Mouse (Mus musculus) intestine, embryonic 15.5 days (tissue): ENCODE data around the gene Ick. TPM values are rescaled to one million over a fixed set of nuclear protein-coding genes. Genes with fewer than 3 reads are reported as not detected.

Experiments used
- ATAC-seq: fragments of 200-750 bp; cut with Nextera tagmentation; 2 replicates; pipeline ENCODE4 v1.8.0; 2017; ENCODE audit warnings: moderate TSS enrichment, moderate library complexity
- H3K27ac ChIP-seq: fragments of 300-500 bp; sonication (generic); 2 replicates; pipeline ENCODE4 v1.5.1; 2015; ENCODE audit warnings: mild to moderate bottlenecking, inconsistent platforms
- H3K27me3 ChIP-seq: fragments of 300-500 bp; sonication (generic); replicated peaks from 2 replicates; pipeline ENCODE4 v1.6.1; 2015; ENCODE audit warnings: inconsistent platforms
- H3K36me3 ChIP-seq: fragments of 300-500 bp; sonication (generic); 2 replicates; pipeline ENCODE4 v1.6.1; 2015; ENCODE audit warnings: inconsistent platforms
- H3K4me1 ChIP-seq: fragments of 300-500 bp; sonication (generic); replicated peaks from 2 replicates; pipeline ENCODE4 v1.6.1; 2015; ENCODE audit warnings: inconsistent platforms
- H3K4me2 ChIP-seq: fragments of 300-500 bp; sonication (generic); replicated peaks from 2 replicates; pipeline ENCODE4 v1.6.1; 2015; ENCODE audit warnings: mild to moderate bottlenecking, inconsistent platforms
- H3K4me3 ChIP-seq: fragments of 300-500 bp; sonication (generic); replicated peaks from 2 replicates; pipeline ENCODE4 v1.5.1; 2015; ENCODE audit warnings: inconsistent platforms
- H3K9ac ChIP-seq: fragments of 300-500 bp; sonication (generic); 2 replicates; pipeline ENCODE4 v1.6.1; 2015; ENCODE audit warnings: inconsistent platforms
- H3K9me3 ChIP-seq: fragments of 300-500 bp; sonication (generic); 2 replicates; pipeline ENCODE4 v1.6.1; 2016; ENCODE audit warnings: inconsistent platforms
- WGBS: fragments of 180-500 bp; shearing (Covaris S2); methylation state at CpG from one replicate; pipeline ENCODE4 v1.1.7; 2015; 5-methylcytosine and 5-hydroxymethylcytosine counted together
- polyA plus RNA-seq: library from polyadenylated mRNA; unstranded; fragments of >200 nt; fragmentation: Nextera tagmentation; extraction: Ambion mirVana; gene quantifications from 2 replicates; pipeline ENCODE4 v1.2.1, GENCODE M21; 2015

Ick gene
- polyA plus RNA-seq, 1 experiment from 2014 or later = 25.7 TPM

GRCm38 (mm10) chr9:78105501-78105932, 3.5 kb upstream of the Ick start:
- peak overlapping the region; percentile 25; the same call in 1 of the 2 replicates for H3K27ac ChIP-seq
- peaks cover 4% of the 10 kb centered on the region; the same call in 1 of the 2 replicates for H3K36me3 ChIP-seq
- H3K9ac ChIP-seq = no peak overlapping the region
- peaks cover 5% of the 10 kb centered on the region; the same call in 1 of the 2 replicates for H3K4me1 ChIP-seq
- no peak for ATAC-seq
- H3K4me3 ChIP-seq = no peak overlapping the region
- H3K27me3 ChIP-seq = no peaks in the 10 kb centered on the region
- 56% methylated on average over 6 of the region's 6 CpGs for WGBS
- H3K9me3 ChIP-seq = no peaks in the 10 kb centered on the region
- no peak overlapping the region for H3K4me2 ChIP-seq

DNA sequence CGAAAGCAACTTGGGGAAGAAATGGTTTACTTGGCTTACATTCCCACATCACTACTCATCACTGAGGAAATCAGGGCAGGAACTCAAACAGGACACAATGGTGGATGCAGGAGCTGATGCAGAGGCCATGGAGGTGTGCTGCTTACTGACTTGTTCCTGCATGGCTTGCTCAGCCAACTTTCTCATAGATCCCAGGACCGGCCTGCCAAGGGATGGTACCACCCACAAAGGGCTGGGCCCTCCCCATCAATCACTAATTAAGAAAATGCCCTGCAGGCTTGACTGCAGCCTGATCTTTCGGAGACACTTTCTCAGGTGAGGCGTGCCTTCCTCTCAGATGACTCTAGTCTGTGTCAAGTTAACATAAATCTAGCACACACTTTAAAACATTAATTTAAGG, 2.2 kb upstream of the Ick start:
- no peak overlapping the region for H3K4me2 ChIP-seq
- 80% methylated on average over 4 of the region's 4 CpGs for WGBS
- H3K4me3 ChIP-seq = no peak overlapping the region

GRCm38 (mm10) chr9:78107582-78107911, 1.4 kb upstream of the Ick start:
- no peaks in the 10 kb centered on the region for H3K36me3 ChIP-seq
- H3K9ac ChIP-seq = peak overlapping the region; percentile 92
- no peaks in the 10 kb centered on the region for H3K9me3 ChIP-seq
- WGBS = 11% methylated on average over 6 of the region's 6 CpGs
- H3K27me3 ChIP-seq = no peaks in the 10 kb centered on the region
- H3K4me3 ChIP-seq = peak overlapping the region; percentile 94
- no peak for ATAC-seq
- peak overlapping the region; percentile 97 for H3K27ac ChIP-seq
- peaks cover 5% of the 10 kb centered on the region; the same call in 1 of the 2 replicates for H3K4me1 ChIP-seq
- peak overlapping the region; percentile 83 for H3K4me2 ChIP-seq

More for the DNA sequence above, 2.2 kb upstream of the Ick start:
- Histone ChIP-seq H3K9ac (no peak overlapping the region), H3K9me3 (no peaks in the 10 kb centered on the region), H3K27ac (no peak overlapping the region), H3K27me3 (no peaks in the 10 kb centered on the region), H3K36me3 (no peaks in the 10 kb centered on the region), H3K4me1 (peaks cover 5% of the 10 kb centered on the region; the same call in 1 of the 2 replicates)
- ATAC-seq = no peak

DNA sequence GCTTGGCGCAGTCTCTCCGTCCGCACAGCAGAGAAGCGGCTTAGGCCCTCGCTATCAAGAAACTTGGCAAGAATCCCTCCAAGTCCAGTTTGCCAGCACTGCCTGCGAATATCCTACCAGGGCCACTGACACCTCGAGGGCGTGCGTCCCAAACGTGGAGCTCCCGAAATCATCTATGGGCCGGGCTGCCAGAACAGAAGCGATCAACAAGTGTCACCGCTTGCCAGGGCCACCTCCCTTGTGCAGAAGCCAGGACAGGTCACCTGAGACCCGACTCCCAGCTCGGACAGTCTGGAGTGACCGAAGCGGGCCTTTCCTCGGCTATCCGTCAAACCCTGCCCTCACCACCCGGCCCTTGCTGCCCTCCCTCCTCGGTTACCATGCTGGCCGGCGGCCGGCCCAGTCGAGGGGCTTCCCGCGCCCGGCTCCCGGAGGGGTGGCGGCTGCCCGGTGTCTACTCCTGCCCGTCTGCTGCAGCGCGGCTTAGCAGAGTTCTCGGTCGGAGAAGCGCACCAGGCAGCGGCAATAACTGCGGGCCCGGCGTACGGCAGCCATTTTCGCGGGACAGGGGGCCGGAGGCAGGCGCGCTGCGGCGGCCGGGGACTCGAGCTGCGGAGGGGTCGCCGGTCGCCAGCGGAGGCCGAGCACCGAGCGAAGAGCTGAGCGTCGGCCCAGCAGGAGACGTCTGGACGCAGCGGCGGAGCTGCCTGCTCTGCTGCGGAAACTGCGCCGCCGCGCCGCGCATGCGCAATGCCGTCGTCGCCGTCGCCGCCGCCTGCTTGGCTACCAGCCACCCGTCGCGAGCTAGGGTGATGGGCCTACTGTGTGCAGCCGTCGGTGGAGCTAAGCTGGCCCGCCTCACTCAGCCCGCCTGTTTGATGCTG, 838 bp upstream of the Ick start:
- Histone ChIP-seq H3K4me2 (peak overlapping the region; percentile 83), H3K4me1 (peaks cover 5% of the 10 kb centered on the region; the same call in 1 of the 2 replicates), H3K27ac (peak overlapping the region; percentile 97), H3K9ac (peak overlapping the region; percentile 92), H3K4me3 (peak overlapping the region; percentile 94), H3K27me3 (no peaks in the 10 kb centered on the region), H3K9me3 (no peaks in the 10 kb centered on the region), H3K36me3 (no peaks in the 10 kb centered on the region)
- under 1% methylated on average over 88 of the region's 88 CpGs for WGBS
- ATAC-seq = peak; percentile 77

DNA sequence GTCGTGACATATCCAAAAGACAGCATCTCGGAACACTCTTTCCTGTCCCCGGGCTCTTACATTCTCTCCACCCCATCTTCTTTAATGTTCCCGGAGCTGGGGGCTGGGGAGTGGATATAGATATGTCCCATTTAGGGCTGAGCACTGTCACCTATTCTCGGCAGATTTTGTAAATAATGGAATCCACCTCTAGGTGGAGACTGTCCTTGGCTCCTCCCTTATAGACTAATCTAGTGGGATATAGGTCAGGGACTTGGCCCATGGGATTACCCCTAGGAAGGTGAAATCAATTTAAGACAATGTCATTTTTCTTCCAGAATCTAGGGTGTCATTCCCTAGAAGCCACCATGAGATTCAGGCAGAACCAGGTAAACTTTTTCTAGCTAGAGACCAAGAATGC, 664 bp downstream of the Ick start:
- H3K9ac ChIP-seq = no peak overlapping the region
- no peak overlapping the region for H3K27ac ChIP-seq
- no peaks in the 10 kb centered on the region for H3K9me3 ChIP-seq
- H3K4me1 ChIP-seq = peaks cover 9% of the 10 kb centered on the region; the same call in 1 of the 2 replicates
- ATAC-seq = no peak
- H3K36me3 ChIP-seq = no peaks in the 10 kb centered on the region
- peak overlapping the region; percentile 83 for H3K4me2 ChIP-seq
- 57% methylated on average over 5 of the region's 5 CpGs for WGBS
- H3K4me3 ChIP-seq = peak overlapping the region; percentile 94
- no peaks in the 10 kb centered on the region for H3K27me3 ChIP-seq

DNA sequence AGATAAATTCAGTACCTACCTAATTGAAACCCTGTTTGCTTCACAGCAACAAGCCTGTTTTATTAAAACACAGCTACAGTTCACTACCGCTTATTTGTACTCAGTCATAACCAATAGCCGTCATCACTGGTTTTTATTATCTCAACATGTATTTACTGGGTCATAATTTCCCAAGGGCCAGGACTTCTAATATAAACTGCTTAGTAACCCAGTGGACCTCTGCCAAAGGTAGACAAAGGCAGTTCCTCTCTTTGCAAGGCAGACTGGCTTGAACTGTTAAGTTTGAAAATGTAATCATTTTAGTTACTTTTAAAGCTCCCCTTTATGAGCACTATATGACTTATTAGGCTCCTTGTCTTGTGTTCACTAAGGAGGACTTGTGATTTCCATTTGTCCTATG, 2.5 kb downstream of the Ick start:
- H3K27ac ChIP-seq = no peak overlapping the region
- ATAC-seq = no peak
- peaks cover 7% of the 10 kb centered on the region for H3K4me1 ChIP-seq
- H3K4me3 ChIP-seq = no peak overlapping the region
- H3K4me2 ChIP-seq = no peak overlapping the region
- H3K36me3 ChIP-seq = no peaks in the 10 kb centered on the region
- H3K9me3 ChIP-seq = no peaks in the 10 kb centered on the region
- no peaks in the 10 kb centered on the region for H3K27me3 ChIP-seq
- 71% methylated on average over 2 of the region's 2 CpGs for WGBS
- no peak overlapping the region for H3K9ac ChIP-seq

DNA sequence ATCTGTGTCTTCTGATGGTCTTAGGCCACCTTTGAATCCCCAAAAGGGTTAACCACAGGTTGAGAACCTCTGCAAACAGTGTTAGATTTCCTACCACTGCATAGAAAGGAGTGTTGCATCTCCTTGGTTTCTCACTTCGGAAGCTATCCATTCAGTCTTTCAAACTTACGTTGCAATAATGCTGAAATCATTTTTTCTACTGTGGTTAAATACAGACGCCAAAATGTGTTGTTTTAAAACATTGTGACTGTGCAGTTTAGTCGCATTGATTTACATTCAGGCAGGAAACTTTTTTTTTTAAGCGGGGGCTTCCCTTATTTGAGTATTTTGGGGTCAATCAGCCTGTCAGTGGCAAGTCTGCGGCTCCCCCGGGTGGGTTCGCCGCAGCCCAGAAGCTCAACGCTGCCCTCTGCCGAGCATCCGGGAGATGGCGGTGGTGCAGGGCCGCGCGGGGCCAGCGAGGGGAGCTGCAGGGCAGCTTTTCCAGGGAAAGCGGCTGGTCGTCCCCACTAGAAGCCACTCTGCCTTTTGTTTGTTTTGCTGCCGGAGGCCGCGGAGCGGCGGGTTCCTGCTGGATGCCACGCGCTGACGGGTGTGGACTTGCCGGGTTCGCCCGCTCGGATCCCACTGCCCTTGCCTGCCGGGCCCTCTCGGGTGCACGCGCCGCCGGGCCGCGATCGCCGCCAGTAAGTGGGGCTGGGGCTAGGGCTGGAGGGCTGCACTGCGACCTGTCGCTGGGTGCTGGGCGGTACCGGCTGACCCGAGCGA, 4.0 kb downstream of the Ick start:
- H3K36me3 ChIP-seq = no peaks in the 10 kb centered on the region
- H3K27ac ChIP-seq = peak overlapping the region; percentile 92
- no peaks in the 10 kb centered on the region for H3K27me3 ChIP-seq
- H3K4me1 ChIP-seq = peaks cover 7% of the 10 kb centered on the region
- H3K4me2 ChIP-seq = peak overlapping the region; percentile 64
- WGBS = 1% methylated on average over 47 of the region's 47 CpGs
- ATAC-seq = peak; percentile 69
- peak overlapping the region; percentile 96 for H3K9ac ChIP-seq
- no peaks in the 10 kb centered on the region for H3K9me3 ChIP-seq
- peak overlapping the region; percentile 97 for H3K4me3 ChIP-seq

GRCm38 (mm10) chr9:78113538-78113885, 4.5 kb downstream of the Ick start:
- no peaks in the 10 kb centered on the region for H3K36me3 ChIP-seq
- no peak for ATAC-seq
- H3K27me3 ChIP-seq = no peaks in the 10 kb centered on the region
- H3K9me3 ChIP-seq = no peaks in the 10 kb centered on the region
- H3K4me1 ChIP-seq = peaks cover 7% of the 10 kb centered on the region
- peak overlapping the region; percentile 92 for H3K27ac ChIP-seq
- H3K4me3 ChIP-seq = peak overlapping the region; percentile 97
- H3K9ac ChIP-seq = peak overlapping the region; percentile 96
- H3K4me2 ChIP-seq = peak overlapping the region; percentile 64
- 1% methylated on average over 14 of the region's 14 CpGs for WGBS

DNA sequence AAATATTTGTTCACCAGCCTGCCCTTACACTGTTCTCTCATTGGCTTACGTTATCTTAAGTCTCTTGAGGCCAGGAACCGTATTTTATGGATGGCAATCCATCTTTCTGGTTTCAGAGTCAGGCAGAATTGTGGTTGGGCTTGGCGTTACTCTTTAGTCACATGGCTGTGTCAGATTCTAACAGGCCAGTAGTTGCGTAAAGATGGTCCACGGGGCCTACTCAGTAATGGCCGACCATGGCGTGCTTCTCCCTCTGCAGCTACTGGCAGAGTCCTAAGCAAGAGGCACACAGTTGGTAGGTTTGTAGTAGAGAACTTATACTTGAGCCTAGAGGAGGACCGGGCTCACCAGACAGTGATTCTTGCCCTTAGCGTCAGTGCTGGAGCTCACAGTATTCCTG, 6.8 kb downstream of the Ick start:
- Histone ChIP-seq H3K4me3 (no peak overlapping the region), H3K27ac (peak overlapping the region; percentile 45), H3K4me2 (peak overlapping the region; percentile 64), H3K4me1 (peaks cover 7% of the 10 kb centered on the region), H3K27me3 (no peaks in the 10 kb centered on the region), H3K9me3 (no peaks in the 10 kb centered on the region), H3K36me3 (no peaks in the 10 kb centered on the region), H3K9ac (no peak overlapping the region)
- peak; percentile 34 for ATAC-seq
- 59% methylated on average over 9 of the region's 9 CpGs for WGBS

GRCm38 (mm10) chr9:78117690-78118089, 8.7 kb downstream of the Ick start:
- Histone ChIP-seq H3K4me3 (no peak overlapping the region), H3K36me3 (no peaks in the 10 kb centered on the region), H3K27me3 (no peaks in the 10 kb centered on the region), H3K4me2 (no peak overlapping the region), H3K4me1 (peaks cover 7% of the 10 kb centered on the region), H3K27ac (peak overlapping the region; percentile 60), H3K9me3 (no peaks in the 10 kb centered on the region), H3K9ac (no peak overlapping the region)
- 52% methylated on average over 2 of the region's 2 CpGs for WGBS
- peak; percentile 83 for ATAC-seq

GRCm38 (mm10) chr9:78121358-78121757, 12.4 kb downstream of the Ick start:
- H3K4me1 ChIP-seq = peaks cover 8% of the 10 kb centered on the region; the same call in 1 of the 2 replicates
- H3K9ac ChIP-seq = no peak overlapping the region
- peak overlapping the region; percentile 19; the same call in 1 of the 2 replicates for H3K27ac ChIP-seq
- no peak overlapping the region for H3K4me2 ChIP-seq
- no peaks in the 10 kb centered on the region for H3K36me3 ChIP-seq
- H3K9me3 ChIP-seq = no peaks in the 10 kb centered on the region
- WGBS = 68% methylated on average over 8 of the region's 8 CpGs
- H3K4me3 ChIP-seq = no peak overlapping the region
- peak; percentile 37 for ATAC-seq
- no peaks in the 10 kb centered on the region for H3K27me3 ChIP-seq

DNA sequence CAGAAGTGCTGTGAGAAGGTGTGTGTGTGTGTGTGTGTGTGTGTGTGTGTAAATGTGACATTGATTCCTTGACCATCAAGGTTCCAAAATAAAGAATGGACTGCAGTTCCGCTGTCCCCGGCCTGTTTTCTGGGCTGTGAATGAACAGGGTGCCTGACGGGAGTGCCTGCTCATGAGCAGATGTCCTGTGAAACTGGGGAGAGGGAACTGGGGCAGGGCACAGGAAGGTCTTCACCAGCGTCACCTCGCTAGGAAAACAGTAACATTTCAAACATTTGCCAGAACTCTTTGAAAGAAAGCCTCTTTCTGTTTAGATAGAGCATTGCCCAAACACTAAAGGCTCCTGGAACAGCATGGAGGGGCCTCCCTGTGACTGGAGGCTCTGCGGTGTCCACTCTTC, 13.0 kb downstream of the Ick start:
- ATAC-seq = no peak
- H3K36me3 ChIP-seq = no peaks in the 10 kb centered on the region

More for the DNA sequence above, 13.0 kb downstream of the Ick start:
- Histone ChIP-seq H3K27ac (peak overlapping the region; percentile 24; the same call in 1 of the 2 replicates), H3K9me3 (no peaks in the 10 kb centered on the region), H3K4me2 (no peak overlapping the region), H3K4me3 (no peak overlapping the region), H3K27me3 (no peaks in the 10 kb centered on the region), H3K9ac (no peak overlapping the region), H3K4me1 (0 out of 2 replicates have a peak, but pooled peaks cover 11% of the 10 kb centered on the region)
- 60% methylated on average over 6 of the region's 6 CpGs for WGBS
